Mouse (Mus musculus): ENCODE measurements around the gene Gm49630.
A peak's percentile ranks its signal among the peaks of the same experiment; 100 is the strongest.
"Not testable (repeated sequence)": the region's sequence is repeated elsewhere in the genome, so short reads cannot be mapped to it uniquely, and the experiment has no call there.

The Gm49630 gene

DNA sequence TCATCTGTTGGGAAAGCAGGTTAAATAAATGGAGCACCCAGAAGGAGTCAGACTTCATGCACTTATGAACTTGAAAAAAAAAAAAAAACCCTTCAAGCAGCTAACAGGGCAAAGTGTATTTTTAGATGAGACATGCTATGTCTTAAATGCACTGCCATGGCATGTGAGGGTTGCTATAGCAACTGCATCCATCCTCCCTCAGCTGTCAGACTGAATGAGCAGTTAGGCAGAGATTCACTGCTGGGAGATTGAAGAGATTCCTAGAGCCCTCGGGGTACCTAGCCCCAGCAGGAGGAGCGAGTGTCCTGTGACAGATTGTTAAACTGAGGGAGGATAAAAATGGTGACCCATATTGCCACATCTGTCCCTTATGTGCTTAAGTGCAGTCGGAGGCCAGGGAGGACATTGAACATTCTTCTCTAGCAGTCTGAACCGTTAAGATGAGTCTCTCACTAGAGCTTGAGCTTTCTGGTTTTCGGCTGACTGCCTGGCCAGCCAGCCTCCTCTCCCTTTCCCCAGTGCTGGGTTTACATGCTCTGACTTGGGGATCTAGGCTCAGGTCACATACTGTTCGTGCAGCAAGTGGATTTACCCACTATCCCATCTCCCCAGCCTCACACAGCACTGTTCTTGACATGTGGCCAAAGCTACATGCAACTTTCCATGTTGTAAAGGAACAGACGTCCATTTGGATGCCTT lies 5.0 kb downstream of the Gm49630 start:
- DNase-seq: not testable (repeated sequence)

DNA sequence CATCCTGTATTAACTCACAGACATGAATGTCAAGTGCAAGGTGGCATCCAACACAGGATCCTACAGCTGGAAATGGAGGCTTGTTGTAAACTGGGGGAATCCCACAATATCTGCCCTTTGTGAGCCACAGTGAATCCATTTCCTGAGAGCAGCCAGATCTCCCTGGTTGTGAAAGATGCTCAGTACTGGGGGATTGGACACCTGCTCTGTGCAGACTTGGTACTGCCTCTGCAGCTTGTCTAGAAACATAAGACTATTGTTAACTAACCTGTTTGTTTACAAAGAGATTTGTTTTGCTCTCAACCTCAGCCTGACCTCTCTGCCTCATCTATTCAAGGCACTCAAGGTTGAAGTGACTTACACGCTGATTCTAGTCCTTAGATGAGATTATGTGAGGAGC lies 5.5 kb downstream of the Gm49630 start:
- not testable (repeated sequence) for DNase-seq

DNA sequence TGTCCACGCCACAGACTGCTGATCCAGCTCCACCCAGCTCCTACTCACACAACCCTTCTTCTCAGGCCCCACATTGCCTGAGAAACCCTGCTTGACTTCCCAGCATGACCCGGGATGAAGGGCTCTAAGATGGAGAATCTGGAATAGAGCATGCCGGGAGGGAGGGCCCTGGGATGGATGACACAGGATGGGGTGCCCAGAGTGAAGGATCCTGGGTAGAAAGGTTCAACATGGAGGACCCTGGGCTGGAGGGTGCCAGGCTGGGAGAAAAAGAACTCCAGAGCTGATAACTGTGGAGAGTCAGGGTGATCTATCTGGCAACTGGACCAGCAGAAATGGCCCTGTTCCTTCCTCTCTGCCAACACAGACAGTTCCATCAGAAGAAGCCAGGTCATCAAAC lies 6.2 kb downstream of the Gm49630 start:
- not testable (repeated sequence) for DNase-seq

DNA sequence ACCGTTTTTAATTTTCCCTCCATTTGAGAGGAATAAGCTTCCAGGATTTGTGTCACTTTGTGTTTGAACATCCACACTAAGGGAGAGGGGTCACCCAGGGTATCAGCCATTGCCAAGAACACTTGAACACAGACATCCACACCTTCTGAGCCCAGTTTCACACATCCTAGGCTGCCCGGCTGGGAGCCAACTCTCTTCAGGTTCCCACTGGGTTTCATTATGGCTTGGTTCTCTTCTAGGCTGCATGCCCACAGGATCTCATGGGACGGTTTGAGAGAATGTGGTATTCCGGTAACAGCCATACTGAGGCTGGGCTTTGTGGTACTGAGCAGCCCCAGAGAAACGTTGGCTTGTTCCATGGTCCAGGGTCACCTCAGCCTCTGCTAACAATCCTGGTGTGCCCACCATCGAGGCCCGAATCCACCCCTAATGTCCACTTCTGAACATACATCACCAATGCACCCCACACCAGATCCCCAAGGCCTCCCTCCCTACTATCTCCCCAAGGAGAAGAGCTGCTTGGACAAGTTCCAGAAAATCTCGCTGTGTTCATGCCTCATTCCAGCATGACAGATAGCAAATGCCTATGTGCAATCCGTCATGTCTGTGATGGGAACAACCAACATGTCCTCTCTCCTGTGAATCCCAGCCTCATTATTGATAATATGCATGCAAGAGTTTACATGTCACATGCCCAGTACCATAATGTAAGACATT lies 10.9 kb downstream of the Gm49630 start:
- DNase-seq: not testable (repeated sequence)

DNA sequence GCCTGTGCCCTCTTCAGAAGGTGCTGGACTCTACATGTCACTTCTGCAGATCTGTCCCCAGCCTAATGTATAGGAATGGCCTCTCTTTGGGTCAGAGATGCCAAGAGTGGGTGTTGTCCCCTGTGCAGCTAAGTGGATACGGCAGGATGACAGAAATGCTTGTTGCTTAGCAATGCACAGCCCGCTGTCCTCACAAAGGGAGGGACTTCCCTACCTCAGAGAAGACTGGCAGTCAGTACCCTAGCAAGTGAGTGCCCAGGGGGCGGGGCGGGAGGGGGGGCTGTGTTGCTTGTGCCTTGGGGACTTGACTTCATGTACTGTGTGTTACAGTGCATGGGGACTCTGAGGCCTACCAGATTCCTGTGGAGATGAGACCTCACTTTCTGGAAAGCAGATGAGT lies 12.0 kb downstream of the Gm49630 start:
- not testable (repeated sequence) for DNase-seq

DNA sequence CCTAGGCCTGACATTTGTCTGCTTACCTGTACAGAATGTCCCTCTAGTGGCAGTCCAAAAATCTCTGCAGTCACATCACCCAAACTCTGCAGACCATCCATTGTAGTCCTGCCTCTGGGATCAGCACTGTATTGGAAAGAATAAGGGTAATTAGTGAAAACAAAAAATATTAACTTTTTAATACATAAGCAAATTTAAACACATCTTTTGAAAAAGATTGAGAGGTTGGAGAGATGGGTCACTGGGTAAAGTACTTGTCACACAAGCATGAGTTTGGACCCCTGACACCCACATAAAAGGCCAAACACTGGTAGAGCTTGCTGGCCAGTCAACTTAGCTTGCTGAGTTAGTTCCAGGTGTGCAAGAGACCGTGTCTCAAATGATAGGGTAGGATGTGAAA lies 19.2 kb downstream of the Gm49630 start, which contains the start of gene Ttll2:
Gene Ttll2 (minus strand): TSS at position 101 of the 400 bp plus-strand sequence.
- DNase-seq: not testable (repeated sequence)

DNA sequence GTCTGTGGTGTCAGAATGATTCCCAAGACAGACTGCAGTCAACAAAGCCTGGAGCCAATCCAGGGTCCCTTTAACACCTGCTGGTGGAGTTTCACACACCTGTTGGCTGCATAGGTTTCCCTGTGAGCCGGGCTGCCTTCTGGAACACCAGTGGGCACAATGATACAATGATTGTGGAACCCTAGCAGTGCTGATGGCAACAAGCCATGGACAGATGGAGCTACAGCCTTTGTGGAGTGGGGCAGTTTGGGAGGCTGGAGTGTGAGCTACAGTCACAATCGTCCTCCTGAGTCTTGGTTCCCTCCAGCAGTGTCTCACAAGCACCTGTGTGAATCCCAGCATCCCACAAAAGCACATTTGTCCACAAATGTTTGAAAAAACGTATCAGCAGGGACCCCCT lies 23.0 kb downstream of the Gm49630 start:
- not testable (repeated sequence) for DNase-seq

DNA sequence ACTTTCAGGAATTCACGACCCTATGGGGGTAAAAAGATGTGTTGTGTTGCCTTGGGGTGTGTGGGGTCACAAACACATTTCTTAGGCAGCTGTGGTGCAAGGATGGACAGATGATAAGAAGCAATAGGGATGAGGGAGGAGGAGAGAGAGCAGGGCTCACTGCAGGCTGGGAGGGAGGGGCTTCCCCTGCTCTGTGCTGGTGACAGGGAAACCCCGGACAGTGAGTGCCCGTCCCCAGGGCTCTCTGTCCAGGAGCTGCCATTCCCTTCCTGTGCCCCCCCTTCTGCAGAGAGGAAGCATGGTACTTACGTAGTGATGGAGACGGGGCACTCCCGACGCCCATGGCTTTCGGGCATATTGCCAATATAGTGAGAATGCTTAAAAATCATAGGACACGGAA lies 34.4 kb downstream of the Gm49630 start:
- DNase-seq: not testable (repeated sequence)

DNA sequence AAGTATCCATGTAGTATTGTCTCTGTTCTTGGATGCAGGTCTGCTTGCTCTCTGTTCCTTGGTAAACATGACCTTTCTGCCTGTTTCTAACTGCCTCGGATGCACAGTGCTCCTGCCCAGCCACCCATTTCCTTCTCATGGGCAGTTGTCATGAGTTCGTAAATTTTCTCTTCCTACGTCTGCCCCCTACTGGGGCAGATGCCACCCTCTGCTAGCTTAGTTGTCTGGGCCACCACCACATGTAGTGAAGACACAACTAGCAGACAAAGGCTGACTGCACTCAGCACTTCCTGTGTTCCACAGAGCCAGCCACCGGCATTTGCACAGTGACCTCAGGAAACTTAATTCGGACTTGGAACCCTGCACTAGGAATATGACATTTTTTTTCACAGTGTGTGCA lies 39.0 kb downstream of the Gm49630 start:
- not testable (repeated sequence) for DNase-seq

DNA sequence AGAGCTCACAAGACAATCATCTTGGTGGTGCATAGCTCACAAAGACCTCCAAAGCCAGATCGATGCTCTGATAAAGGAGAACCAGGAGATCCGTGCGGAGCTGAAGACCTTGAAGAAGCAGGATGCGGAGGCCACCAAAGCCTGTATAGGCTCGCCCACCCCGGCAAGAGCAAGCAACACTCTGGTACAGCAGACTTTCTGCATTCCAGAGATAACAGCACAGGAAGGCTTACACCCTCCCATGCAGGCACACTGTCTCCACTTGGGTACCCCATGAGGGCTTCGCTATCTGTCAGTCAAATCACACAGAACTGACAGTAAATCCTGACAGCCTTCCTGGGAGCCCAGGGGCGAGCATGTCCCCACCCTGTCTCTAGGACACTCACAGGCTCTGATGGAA lies 45.4 kb downstream of the Gm49630 start:
- not testable (repeated sequence) for DNase-seq

DNA sequence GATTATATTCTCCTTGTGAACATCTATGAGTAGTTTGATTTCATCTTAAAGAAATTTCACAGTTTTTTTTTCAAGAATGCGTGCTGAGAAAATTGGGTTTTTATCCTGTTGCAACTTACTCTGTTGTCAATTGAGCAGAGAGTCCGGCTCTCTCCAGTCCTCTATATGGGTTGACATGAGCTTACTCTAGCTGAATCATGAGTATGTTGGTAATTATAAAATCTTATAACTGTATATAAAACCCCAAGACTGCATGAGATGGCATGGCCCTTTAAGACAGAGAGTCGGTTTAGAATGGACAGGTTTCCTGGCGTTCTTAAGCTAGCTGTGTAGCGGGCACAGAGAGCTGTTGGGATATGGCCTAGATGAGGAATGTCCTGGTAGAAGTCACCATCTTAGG lies 47.4 kb downstream of the Gm49630 start, which contains the start of gene Tcp10a:
Gene Tcp10a (plus strand): TSS at position 301 of the 400 bp plus-strand sequence.
- DNase-seq: not testable (repeated sequence)

DNA sequence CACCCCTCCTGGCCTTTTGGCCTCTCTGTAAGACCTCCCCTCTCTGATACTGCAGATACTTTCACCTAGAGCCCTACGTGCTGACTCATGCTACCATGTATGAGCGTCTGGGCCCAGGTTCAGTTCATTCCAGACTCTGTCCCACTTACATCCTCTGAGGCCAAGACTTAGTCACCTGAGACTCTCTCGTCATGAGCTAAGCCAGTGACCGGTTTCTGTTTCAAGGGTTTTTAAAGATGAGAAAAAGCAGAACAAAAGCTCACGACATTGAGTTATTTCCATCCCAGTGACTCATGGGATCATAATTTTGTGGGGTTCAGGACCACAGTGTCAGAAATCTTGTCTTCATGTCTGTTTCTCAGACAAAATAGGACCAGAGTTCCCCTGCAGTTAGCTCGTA lies 52.0 kb downstream of the Gm49630 start:
- not testable (repeated sequence) for DNase-seq

DNA sequence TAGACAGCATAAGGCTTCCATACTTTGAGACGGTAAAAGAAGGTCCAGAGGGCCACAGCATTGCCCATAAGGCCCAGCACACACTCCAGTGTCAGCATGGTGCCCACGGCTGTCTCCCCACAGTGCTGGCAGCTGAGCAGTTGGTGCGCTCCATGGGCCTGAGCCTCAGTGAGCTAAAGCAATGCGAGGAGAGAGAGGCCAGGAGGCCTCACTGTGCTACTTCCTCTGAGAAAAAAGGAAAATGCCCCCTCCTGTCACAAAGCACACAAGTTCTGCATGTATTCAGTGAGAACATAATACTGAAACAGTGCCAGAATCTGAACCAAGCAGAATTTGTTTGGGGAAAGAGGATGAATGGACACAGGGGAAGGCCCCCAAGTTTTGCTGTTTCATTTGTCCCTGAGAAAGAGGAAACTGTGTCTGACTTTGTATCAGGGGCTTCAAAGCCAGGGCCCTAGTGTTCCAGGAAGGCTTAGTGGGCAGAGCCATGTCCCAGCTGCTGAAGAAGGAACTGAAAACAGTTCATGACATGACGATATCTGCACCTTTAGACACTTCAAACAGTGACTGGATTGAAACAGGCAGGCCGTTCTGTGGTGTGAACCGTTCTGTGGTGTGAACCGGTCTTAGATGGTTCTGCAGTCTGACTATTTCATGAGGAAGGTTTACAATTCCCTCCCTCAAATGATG lies 55.9 kb downstream of the Gm49630 start:
- not testable (repeated sequence) for DNase-seq

DNA sequence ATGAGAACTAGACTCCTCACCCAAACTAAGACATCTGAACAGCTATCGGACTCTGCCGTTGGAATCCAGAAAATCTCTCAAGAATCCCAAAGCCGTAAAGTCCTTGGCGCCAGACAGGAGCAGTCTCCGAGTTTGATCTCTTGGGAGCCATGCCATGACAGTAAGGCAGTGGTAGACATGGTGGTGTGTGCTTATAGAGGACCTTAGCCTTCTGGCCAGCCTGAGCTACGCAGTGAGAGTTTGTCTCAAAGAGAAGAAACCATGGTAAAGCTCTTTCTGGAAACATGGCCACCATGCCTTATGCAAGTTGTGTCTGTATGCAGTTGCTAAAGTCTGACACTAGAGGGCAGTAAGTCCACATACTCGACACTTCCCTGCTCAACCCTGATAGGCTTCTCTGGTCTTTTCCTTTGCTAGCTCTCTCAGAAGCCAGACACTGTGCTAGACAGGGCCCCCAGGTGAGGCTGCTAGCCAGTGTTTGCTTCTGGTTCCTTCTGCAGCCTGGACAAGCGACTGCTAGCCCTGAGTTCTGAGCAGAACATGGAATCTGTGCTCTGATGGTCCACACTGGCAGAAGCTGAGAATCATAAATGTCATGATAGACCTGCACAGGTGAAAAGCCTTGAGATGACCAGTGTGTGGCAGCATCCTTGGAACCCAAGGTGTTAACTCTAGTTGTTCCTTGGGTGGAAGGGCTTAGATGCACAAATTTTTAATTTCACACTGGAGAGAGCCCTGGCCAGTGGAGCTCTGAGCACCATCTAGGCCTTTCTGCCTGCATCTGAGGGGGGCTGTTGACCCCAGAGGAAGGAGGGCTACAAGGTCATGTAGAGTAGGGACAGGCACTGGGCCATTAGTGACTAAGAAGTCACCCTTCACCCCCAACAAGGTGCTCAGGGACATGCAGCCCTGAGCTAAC lies 65.2 kb downstream of the Gm49630 start:
- peak; percentile 26 to 43 for DNase-seq

Data from kidney, adult 8-10 months (tissue).